Mouse (Mus musculus) liver, postnatal 0 days (tissue): Measurements from ENCODE around the gene Bcl2. TPM values are rescaled to one million over a fixed set of nuclear protein-coding genes. Genes with fewer than 3 reads are reported as not detected.
A peak's percentile ranks its signal among the peaks of the same experiment; 100 is the strongest.

Experiments
- ATAC-seq: fragments of 200-750 bp; cut with Nextera tagmentation; 2 replicates; pipeline ENCODE4 v1.8.0; 2017; ENCODE audit warnings: mild to moderate bottlenecking, moderate library complexity
- DNase-seq: peaks from one replicate; pipeline ENCODE4 v3.0.0-alpha.2; 2016
- H3K27ac ChIP-seq: fragments of 300-500 bp; sonication (generic); 2 replicates; pipeline ENCODE4 v1.5.1; 2014; ENCODE audit warnings: antibody characterized with exemption, moderate library complexity, mild to moderate bottlenecking, low read depth
- H3K27me3 ChIP-seq: fragments of 300-500 bp; sonication (generic); 2 replicates; pipeline ENCODE4 v1.6.1; 2014; ENCODE audit warnings: low read length, control low read depth, mixed read lengths; ENCODE audit not compliant: insufficient read depth
- H3K36me3 ChIP-seq: fragments of 300-500 bp; sonication (generic); replicated peaks from 2 replicates; pipeline ENCODE4 v1.6.1; 2014; ENCODE audit warnings: mild to moderate bottlenecking, control low read depth, low read length, moderate library complexity, mixed read lengths; ENCODE audit not compliant: insufficient read depth
- H3K4me1 ChIP-seq: fragments of 300-500 bp; sonication (generic); 2 replicates; pipeline ENCODE4 v1.6.1; 2014; ENCODE audit warnings: antibody characterized with exemption, mild to moderate bottlenecking, control low read depth; ENCODE audit not compliant: insufficient read depth
- H3K4me2 ChIP-seq: fragments of 300-500 bp; sonication (generic); 2 replicates; pipeline ENCODE4 v1.6.1; 2014; ENCODE audit warnings: low read depth, mild to moderate bottlenecking, low read length, moderate library complexity, mixed read lengths
- H3K4me3 ChIP-seq: fragments of 300-500 bp; sonication (generic); 2 replicates; pipeline ENCODE4 v1.5.1; 2014; ENCODE audit warnings: low read depth, low read length
- H3K9ac ChIP-seq: fragments of 300-500 bp; sonication (generic); replicated peaks from 2 replicates; pipeline ENCODE4 v1.6.1; 2014; ENCODE audit warnings: mild to moderate bottlenecking, moderate library complexity
- H3K9me3 ChIP-seq: fragments of 300-500 bp; sonication (generic); 2 replicates; pipeline ENCODE4 v1.6.1; 2016; ENCODE audit warnings: mild to moderate bottlenecking, control low read depth, low read length, mixed read lengths
- CTCF ChIP-seq: sonication (generic); IDR thresholded peaks from 2 replicates; pipeline ENCODE4 v1.5.1; 2016; ENCODE audit warnings: antibody characterized with exemption, low read depth
- EP300 ChIP-seq: IDR thresholded peaks from 2 replicates; pipeline ENCODE4 v1.6.1; 2016; ENCODE audit warnings: antibody characterized with exemption, low read depth, mild to moderate bottlenecking
- WGBS: fragments of 180-500 bp; shearing (Covaris S2); extraction: QIAGEN DNeasy Blood & Tissue Kit; methylation state at CpG from one replicate; pipeline ENCODE4 v1.1.7; 2014; ENCODE audit not compliant: insufficient replicate concordance; 5-methylcytosine and 5-hydroxymethylcytosine counted together
- polyA plus RNA-seq: library from polyadenylated mRNA; unstranded; fragments of >200 nt; fragmentation: Nextera tagmentation; extraction: Ambion mirVana; gene quantifications from 2 replicates; pipeline ENCODE4 v1.2.1, GENCODE M21; 2015

Bcl2 gene
- polyA plus RNA-seq, 1 experiment from 2014 or later = 0.83 TPM

DNA sequence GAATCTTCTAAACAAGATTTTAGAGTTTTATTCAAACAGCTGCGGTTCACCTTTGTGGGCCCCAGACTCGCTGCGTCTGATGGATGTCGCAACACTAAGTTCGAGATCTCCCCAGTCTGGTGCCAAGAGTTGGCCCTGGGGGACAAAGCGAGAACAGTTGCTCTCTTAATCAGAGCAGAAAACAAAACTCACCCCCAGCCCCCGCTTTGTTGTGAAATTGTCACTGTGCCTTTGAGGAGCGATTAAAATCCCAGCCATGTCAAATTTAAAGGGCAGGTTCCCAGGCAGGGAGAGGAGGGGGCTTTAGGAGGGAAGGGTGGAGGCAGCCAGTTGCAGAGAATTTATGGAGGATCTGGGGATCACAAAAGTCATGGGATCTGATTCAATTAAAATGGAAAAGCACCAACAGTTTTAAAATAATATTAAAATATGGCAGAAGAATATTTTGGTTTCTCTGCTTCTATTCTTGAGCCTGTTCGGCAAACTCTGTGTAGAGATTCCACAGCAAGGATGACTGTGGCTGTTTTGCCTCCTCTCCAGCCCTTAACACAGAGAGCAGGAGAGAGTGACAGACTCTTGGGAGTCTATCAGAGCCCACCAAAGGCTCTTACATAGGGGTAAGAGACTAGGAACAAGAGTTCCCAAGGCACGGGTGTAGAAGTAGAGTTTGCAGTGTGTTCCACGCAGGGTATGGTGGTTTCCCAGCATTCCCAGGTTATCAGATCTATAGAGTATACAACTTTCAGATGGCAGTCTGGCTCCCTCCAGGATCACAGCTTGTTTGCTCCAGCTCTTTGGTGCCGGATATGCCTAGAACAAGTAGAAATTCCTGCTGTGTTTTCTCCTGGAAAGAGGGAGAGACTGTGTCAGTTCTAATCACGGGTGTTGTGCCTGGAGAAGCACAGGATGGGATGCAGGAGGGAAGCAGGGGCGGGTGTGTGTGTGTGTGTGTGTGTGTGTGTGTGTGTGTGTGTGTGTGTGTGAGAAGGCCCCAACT, 130.5 kb downstream of the Bcl2 start:
- Histone ChIP-seq H3K9me3 (no peaks in the 10 kb centered on the region), H3K36me3 (no peaks in the 10 kb centered on the region), H3K27me3 (no peaks in the 10 kb centered on the region), H3K4me1 (no peaks in the 10 kb centered on the region), H3K4me3 (no peak overlapping the region), H3K27ac (no peak overlapping the region), H3K4me2 (no peak overlapping the region), H3K9ac (no peak overlapping the region)
- DNase-seq (no peak), ATAC-seq (no peak)
- WGBS = 58% methylated on average over 14 of the region's 14 CpGs
- TF ChIP-seq CTCF (no peak), EP300 (no peak)

DNA sequence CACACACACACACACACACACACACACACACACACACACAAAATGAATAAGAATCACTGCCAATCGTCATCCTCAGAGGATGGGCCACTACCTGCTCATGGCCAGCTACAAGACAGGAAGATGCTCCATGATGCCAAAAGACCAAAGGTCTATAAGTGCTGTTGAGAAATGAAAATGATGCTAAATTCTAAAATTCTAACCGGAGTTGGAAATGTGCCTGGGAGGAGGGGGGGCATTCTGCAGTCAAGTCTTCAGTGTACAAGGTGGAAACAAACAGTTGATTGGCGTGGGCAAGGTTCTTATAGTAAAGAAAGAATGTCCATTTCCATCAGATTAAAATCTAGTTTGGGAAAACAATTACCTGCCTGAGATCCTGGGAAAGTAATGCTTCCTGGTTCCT, 131.3 kb downstream of the Bcl2 start:
- Histone ChIP-seq H3K27ac (no peak overlapping the region), H3K9ac (no peak overlapping the region), H3K4me2 (no peak overlapping the region), H3K4me1 (no peaks in the 10 kb centered on the region), H3K9me3 (no peaks in the 10 kb centered on the region), H3K4me3 (no peak overlapping the region), H3K36me3 (no peaks in the 10 kb centered on the region), H3K27me3 (no peaks in the 10 kb centered on the region)
- TF ChIP-seq EP300 (no peak), CTCF (no peak)
- ATAC-seq = no peak
- 74% methylated on average over 3 of the region's 3 CpGs for WGBS
- DNase-seq = no peak

DNA sequence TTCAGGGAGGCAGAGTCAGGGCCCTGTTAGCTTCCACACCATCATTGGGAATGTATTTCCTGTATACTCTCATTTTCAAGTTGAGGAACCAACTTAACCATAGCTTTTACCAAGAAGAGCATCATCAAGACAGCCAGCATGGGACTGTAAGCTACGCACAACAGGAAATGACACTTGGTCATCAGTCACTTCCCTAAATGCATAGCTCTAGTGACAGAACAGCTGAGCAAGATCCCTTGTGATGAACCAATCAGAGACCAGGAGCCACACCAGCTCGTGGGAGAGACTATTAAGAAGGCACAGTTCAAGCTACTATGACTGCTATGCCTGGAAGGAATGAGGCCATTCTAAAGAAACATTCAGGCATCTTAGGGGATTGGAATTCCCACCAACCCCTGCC, 132.3 kb downstream of the Bcl2 start:
- Histone ChIP-seq H3K9me3 (no peaks in the 10 kb centered on the region), H3K27ac (no peak overlapping the region), H3K4me3 (no peak overlapping the region), H3K9ac (no peak overlapping the region), H3K27me3 (no peaks in the 10 kb centered on the region), H3K36me3 (no peaks in the 10 kb centered on the region), H3K4me2 (no peak overlapping the region), H3K4me1 (no peaks in the 10 kb centered on the region)
- DNase-seq = no peak
- ATAC-seq = peak; percentile 53; the same call in 1 of the 2 replicates
- TF ChIP-seq EP300 = no peak
- no peak for TF ChIP-seq CTCF
- WGBS = 32% methylated on average over 2 of the region's 2 CpGs

DNA sequence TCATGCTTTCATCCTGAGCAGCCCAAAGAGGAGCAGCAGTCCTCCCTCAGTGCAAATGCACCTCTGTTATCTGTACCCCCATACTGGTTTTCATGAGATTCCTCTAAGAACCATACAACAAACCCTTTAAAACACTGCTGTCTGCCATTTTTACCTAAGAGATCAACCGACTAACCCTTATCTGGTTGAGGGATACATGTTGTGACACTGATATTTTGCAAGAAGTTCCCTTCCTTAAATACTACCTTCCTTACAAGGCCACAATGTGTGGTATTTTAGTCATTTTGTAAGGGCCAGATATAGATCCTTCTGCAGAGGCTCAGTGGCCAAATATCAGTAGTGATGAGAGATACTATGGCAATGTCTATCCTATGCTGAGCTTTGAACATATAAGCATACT, 134.3 kb downstream of the Bcl2 start:
- Histone ChIP-seq H3K9me3 (no peaks in the 10 kb centered on the region), H3K36me3 (no peaks in the 10 kb centered on the region), H3K4me2 (no peak overlapping the region), H3K27me3 (no peaks in the 10 kb centered on the region), H3K27ac (no peak overlapping the region), H3K4me1 (no peaks in the 10 kb centered on the region), H3K4me3 (no peak overlapping the region), H3K9ac (no peak overlapping the region)
- TF ChIP-seq EP300 (no peak), CTCF (no peak)
- 38% methylated on average over 1 of the region's 1 CpGs for WGBS
- no peak for ATAC-seq
- DNase-seq = no peak

DNA sequence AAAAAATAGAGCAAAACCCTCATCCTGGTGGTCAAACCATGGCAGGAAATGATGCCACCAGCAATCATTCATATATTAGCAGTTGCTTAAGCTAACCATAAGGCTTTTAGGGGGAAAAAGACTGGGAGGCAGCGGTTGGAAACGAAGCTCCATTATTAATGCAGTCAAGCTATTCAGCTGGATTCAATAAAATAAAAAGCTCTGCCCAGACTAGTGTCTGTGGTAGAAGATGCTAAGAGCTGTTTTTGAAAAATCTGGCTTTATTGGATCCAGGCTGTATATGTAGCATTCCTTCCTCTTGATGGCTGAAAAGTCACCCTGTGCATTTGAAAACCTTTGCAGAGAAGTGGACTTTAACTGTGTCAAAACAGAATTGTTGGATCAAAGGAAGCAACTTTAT, 141.6 kb downstream of the Bcl2 start:
- 70% methylated on average over 2 of the region's 2 CpGs for WGBS
- Histone ChIP-seq H3K4me1 (no peaks in the 10 kb centered on the region), H3K4me3 (no peak overlapping the region), H3K9ac (no peak overlapping the region), H3K27me3 (no peaks in the 10 kb centered on the region), H3K36me3 (no peaks in the 10 kb centered on the region), H3K27ac (no peak overlapping the region), H3K4me2 (no peak overlapping the region), H3K9me3 (no peaks in the 10 kb centered on the region)
- ATAC-seq = no peak
- TF ChIP-seq CTCF (no peak), EP300 (no peak)
- DNase-seq = no peak

DNA sequence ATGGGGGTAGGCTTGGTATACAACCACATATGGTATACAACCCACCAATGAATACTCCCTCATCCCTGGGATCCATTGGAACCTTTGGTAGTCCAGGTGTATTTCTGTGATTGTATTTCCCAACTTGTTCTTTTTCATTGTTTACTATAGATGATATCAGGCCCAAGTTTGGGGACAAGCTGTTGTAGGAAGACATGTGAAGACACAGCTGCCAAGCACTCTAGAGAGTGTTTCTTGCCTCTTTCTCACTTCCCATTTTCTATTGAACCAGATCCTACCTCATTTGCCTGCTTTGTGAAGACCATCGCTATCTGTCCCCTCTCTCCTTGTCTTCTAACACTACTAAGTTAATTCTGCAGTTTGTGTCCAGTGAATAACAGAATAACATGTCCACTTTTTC, 143.2 kb downstream of the Bcl2 start:
- DNase-seq = no peak
- no peaks in the 10 kb centered on the region for H3K27me3 ChIP-seq
- WGBS = 47% methylated on average over 1 of the region's 1 CpGs
- H3K4me1 ChIP-seq = no peaks in the 10 kb centered on the region
- TF ChIP-seq EP300 (no peak), CTCF (no peak)
- no peak for ATAC-seq
- H3K27ac ChIP-seq = peak overlapping the region; percentile 44; the same call in 1 of the 2 replicates
- no peaks in the 10 kb centered on the region for H3K9me3 ChIP-seq
- no peak overlapping the region for H3K4me3 ChIP-seq
- H3K9ac ChIP-seq = no peak overlapping the region
- no peaks in the 10 kb centered on the region for H3K36me3 ChIP-seq
- no peak overlapping the region for H3K4me2 ChIP-seq
